Mouse (Mus musculus): Measurements from ENCODE around the gene Cdk17.

Cdk17 gene

GRCm38 (mm10) chr10:93265833-93266232 lies 105.2 kb downstream of the Cdk17 start:
- no peak for DNase-seq

- no peak for DNase-seq
Measured at GRCm38 (mm10) chr10:93266521-93266920, 105.8 kb downstream of the Cdk17 start.

- DNase-seq, result peak; percentile 58 to 71
Measured at GRCm38 (mm10) chr10:93267509-93267908, 106.8 kb downstream of the Cdk17 start.

- no peak for DNase-seq
Measured at GRCm38 (mm10) chr10:93268339-93268738, 107.7 kb downstream of the Cdk17 start.

GRCm38 (mm10) chr10:93269744-93270143 lies 109.1 kb downstream of the Cdk17 start:
- DNase-seq, result no peak

GRCm38 (mm10) chr10:93270889-93271460 lies 110.3 kb downstream of the Cdk17 start:
- DNase-seq, result no peak

GRCm38 (mm10) chr10:93271831-93272230 lies 111.2 kb downstream of the Cdk17 start:
- DNase-seq, result no peak

- DNase-seq, result peak; percentile 61 to 74
Measured at GRCm38 (mm10) chr10:93272986-93273982, 112.6 kb downstream of the Cdk17 start.

GRCm38 (mm10) chr10:93274277-93274696 lies 113.6 kb downstream of the Cdk17 start:
- peak in 1 of 2 experiments; percentile 51 for DNase-seq

- peak; percentile 95 for DNase-seq
Measured at GRCm38 (mm10) chr10:93275212-93276136, 114.8 kb downstream of the Cdk17 start.

GRCm38 (mm10) chr10:93276349-93276763 lies 115.7 kb downstream of the Cdk17 start:
- peak; percentile 95 to 96 for DNase-seq

GRCm38 (mm10) chr10:93276857-93277256 lies 116.2 kb downstream of the Cdk17 start:
- DNase-seq, result peak; percentile 80 to 81

GRCm38 (mm10) chr10:93278361-93278760 lies 117.7 kb downstream of the Cdk17 start:
- DNase-seq, result no peak

GRCm38 (mm10) chr10:93279062-93279461 lies 118.4 kb downstream of the Cdk17 start:
- no peak for DNase-seq

- peak; percentile 42 to 54 for DNase-seq
Measured at GRCm38 (mm10) chr10:93280586-93280985, 119.9 kb downstream of the Cdk17 start.

GRCm38 (mm10) chr10:93281092-93281491 lies 120.4 kb downstream of the Cdk17 start:
- no peak for DNase-seq

GRCm38 (mm10) chr10:93282526-93282964 lies 121.9 kb downstream of the Cdk17 start:
- peak; percentile 74 to 80 for DNase-seq

GRCm38 (mm10) chr10:93283258-93283657 lies 122.6 kb downstream of the Cdk17 start:
- peak in 1 of 2 experiments; percentile 51 for DNase-seq

GRCm38 (mm10) chr10:93285489-93285888 lies 124.8 kb downstream of the Cdk17 start:
- DNase-seq, result no peak

- no peak for DNase-seq
Measured at GRCm38 (mm10) chr10:93287551-93288145, 127.0 kb downstream of the Cdk17 start.

- DNase-seq, result peak in 1 of 2 experiments; percentile 62
Measured at GRCm38 (mm10) chr10:93288336-93288735, 127.7 kb downstream of the Cdk17 start.

- DNase-seq, result no peak
Measured at GRCm38 (mm10) chr10:93289404-93289803, 128.7 kb downstream of the Cdk17 start.
